Mouse (Mus musculus): Measurements from ENCODE around the gene Eml3. TPM values are rescaled to one million over a fixed set of nuclear protein-coding genes. Genes with fewer than 3 reads are reported as not detected.

Gene Eml3
- total RNA-seq, 2 experiments from 2014 or later = 46.9 to 59.1 TPM

- DNase-seq = no peak
Observed at GRCm38 (mm10) chr19:8914212-8914611, 15.1 kb upstream of the Eml3 start.

GRCm38 (mm10) chr19:8919000-8919399, 10.4 kb upstream of the Eml3 start:
- no peak for DNase-seq

- no peak for DNase-seq
Observed at GRCm38 (mm10) chr19:8919684-8920072, 9.7 kb upstream of the Eml3 start.

- DNase-seq = peak; percentile 98
Observed at GRCm38 (mm10) chr19:8920073-8920736, 9.1 kb upstream of the Eml3 start, which contains the start of gene B3gat3. B3gat3 (plus strand) TSS chr19:8920374.

- peak in 1 of 2 experiments; percentile 40 for DNase-seq
Observed at GRCm38 (mm10) chr19:8920836-8921291, 8.5 kb upstream of the Eml3 start.

- DNase-seq = no peak
Observed at GRCm38 (mm10) chr19:8921741-8922140, 7.6 kb upstream of the Eml3 start.

- DNase-seq = no peak
Observed at GRCm38 (mm10) chr19:8926766-8927165, 2.6 kb upstream of the Eml3 start.

- DNase-seq = no peak
Observed at GRCm38 (mm10) chr19:8927891-8928525, 1.3 kb upstream of the Eml3 start.

- peak in 1 of 2 experiments; percentile 28 for DNase-seq
Observed at GRCm38 (mm10) chr19:8928689-8929223, 596 bp upstream of the Eml3 start.

GRCm38 (mm10) chr19:8930117-8930516, 765 bp downstream of the Eml3 start:
- DNase-seq = no peak

GRCm38 (mm10) chr19:8930771-8931170, 1.4 kb downstream of the Eml3 start:
- no peak for DNase-seq

GRCm38 (mm10) chr19:8936736-8937135, 7.4 kb downstream of the Eml3 start:
- no peak for DNase-seq

- DNase-seq = no peak
Observed at GRCm38 (mm10) chr19:8940526-8941133, 11.3 kb downstream of the Eml3 start.

- no peak for DNase-seq
Observed at GRCm38 (mm10) chr19:8941136-8941514, 11.8 kb downstream of the Eml3 start.

GRCm38 (mm10) chr19:8941515-8942217, 12.3 kb downstream of the Eml3 start, which contains the start of gene Mta2:
Mta2 (plus strand) TSS chr19:8941875.
- DNase-seq = peak; percentile 96 to 98

GRCm38 (mm10) chr19:8942276-8942964, 13.1 kb downstream of the Eml3 start:
- DNase-seq = peak; percentile 59 to 77

- DNase-seq = no peak
Observed at GRCm38 (mm10) chr19:8943047-8943446, 13.7 kb downstream of the Eml3 start.

- DNase-seq = no peak
Observed at GRCm38 (mm10) chr19:8944062-8944461, 14.7 kb downstream of the Eml3 start.

GRCm38 (mm10) chr19:8944750-8945149, 15.4 kb downstream of the Eml3 start:
- DNase-seq = peak; percentile 81 to 88

- DNase-seq = no peak
Observed at GRCm38 (mm10) chr19:8945251-8945650, 15.9 kb downstream of the Eml3 start.

GRCm38 (mm10) chr19:8946929-8947328, 17.6 kb downstream of the Eml3 start:
- DNase-seq = no peak

GRCm38 (mm10) chr19:8950190-8950589, 20.8 kb downstream of the Eml3 start:
- no peak for DNase-seq
